Mouse (Mus musculus) hindbrain, embryonic 13.5 days (tissue): ENCODE data around the gene Pgd. TPM values are rescaled to one million over a fixed set of nuclear protein-coding genes. Genes with fewer than 3 reads are reported as not detected.

Source experiments
- ATAC-seq: fragments of 200-750 bp; cut with Nextera tagmentation; 2 replicates; pipeline ENCODE4 v1.8.0; 2017; ENCODE audit warnings: moderate TSS enrichment; ENCODE audit not compliant: low FRiP score
- H3K27ac ChIP-seq: fragments of 300-500 bp; sonication (generic); 2 replicates; pipeline ENCODE4 v1.5.1; 2015; ENCODE audit warnings: inconsistent platforms, mild to moderate bottlenecking, moderate library complexity
- H3K27me3 ChIP-seq: fragments of 300-500 bp; sonication (generic); 2 replicates; pipeline ENCODE4 v1.6.1; 2015; ENCODE audit warnings: mild to moderate bottlenecking, inconsistent platforms
- H3K36me3 ChIP-seq: fragments of 300-500 bp; sonication (generic); 2 replicates; pipeline ENCODE4 v1.6.1; 2015; ENCODE audit warnings: mild to moderate bottlenecking, inconsistent platforms
- H3K4me1 ChIP-seq: fragments of 300-500 bp; sonication (generic); replicated peaks from 2 replicates; pipeline ENCODE4 v1.6.1; 2015; ENCODE audit warnings: inconsistent platforms
- H3K4me2 ChIP-seq: fragments of 300-500 bp; sonication (generic); 2 replicates; pipeline ENCODE4 v1.6.1; 2015; ENCODE audit warnings: inconsistent platforms, mild to moderate bottlenecking, moderate library complexity
- H3K4me3 ChIP-seq: fragments of 300-500 bp; sonication (generic); 2 replicates; pipeline ENCODE4 v1.5.1; 2015; ENCODE audit warnings: mild to moderate bottlenecking, inconsistent platforms
- H3K9ac ChIP-seq: fragments of 300-500 bp; sonication (generic); 2 replicates; pipeline ENCODE4 v1.6.1; 2015; ENCODE audit warnings: mild to moderate bottlenecking, inconsistent platforms
- H3K9me3 ChIP-seq: fragments of 300-500 bp; sonication (generic); 2 replicates; pipeline ENCODE4 v1.6.1; 2016; ENCODE audit warnings: inconsistent platforms
- WGBS: fragments of 180-500 bp; shearing (Covaris S2); methylation state at CpG from one replicate; pipeline ENCODE4 v1.1.7; 2015; 5-methylcytosine and 5-hydroxymethylcytosine counted together
- polyA plus RNA-seq: library from polyadenylated mRNA; unstranded; fragments of >200 nt; fragmentation: Nextera tagmentation; extraction: Ambion mirVana; gene quantifications from 2 replicates; pipeline ENCODE4 v1.2.1, GENCODE M21; 2015

The Pgd gene
- polyA plus RNA-seq, 1 experiment from 2014 or later: 111 TPM

GRCm38 (mm10) chr4:149164150-149164549 lies 2.4 kb downstream of the Pgd start:
- no peaks in the 10 kb centered on the region for H3K27me3 ChIP-seq
- H3K4me3 ChIP-seq: no peak overlapping the region
- no peaks in the 10 kb centered on the region for H3K9me3 ChIP-seq
- H3K4me1 ChIP-seq: peaks cover 22% of the 10 kb centered on the region
- H3K9ac ChIP-seq: no peak overlapping the region
- 61% methylated on average over 5 of the region's 5 CpGs for WGBS
- no peak for ATAC-seq
- H3K36me3 ChIP-seq: peaks cover 44% of the 10 kb centered on the region
- H3K4me2 ChIP-seq: no peak overlapping the region
- no peak overlapping the region for H3K27ac ChIP-seq

DNA sequence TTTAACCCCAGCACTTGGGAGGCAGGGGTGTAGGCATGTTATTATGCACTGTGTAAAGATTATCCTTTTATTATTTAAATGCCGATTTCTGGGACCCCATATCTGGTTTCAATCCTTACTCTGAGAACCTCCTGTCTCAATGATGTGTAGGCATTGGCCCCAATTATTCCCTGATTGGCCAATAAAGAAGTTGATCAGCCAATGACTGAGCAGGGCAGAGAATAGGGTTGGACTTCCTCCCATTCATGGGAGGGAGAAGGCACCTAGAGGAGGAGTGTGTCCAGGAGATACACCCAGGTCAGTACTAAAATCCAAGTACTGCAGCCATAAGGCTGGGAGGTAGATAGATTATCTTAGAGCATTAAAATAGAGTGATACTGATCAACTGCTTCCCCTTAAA lies 3.4 kb downstream of the Pgd start:
- H3K9me3 ChIP-seq: no peaks in the 10 kb centered on the region
- no peak overlapping the region for H3K4me3 ChIP-seq
- H3K27ac ChIP-seq: no peak overlapping the region
- no peaks in the 10 kb centered on the region for H3K27me3 ChIP-seq
- ATAC-seq: no peak
- no peak overlapping the region for H3K9ac ChIP-seq
- peaks cover 53% of the 10 kb centered on the region for H3K36me3 ChIP-seq
- WGBS: 88% methylated on average over 1 of the region's 1 CpGs
- peaks cover 22% of the 10 kb centered on the region for H3K4me1 ChIP-seq
- no peak overlapping the region for H3K4me2 ChIP-seq

GRCm38 (mm10) chr4:149161166-149161565 lies 5.4 kb downstream of the Pgd start:
- Histone ChIP-seq H3K27ac (no peak overlapping the region), H3K4me3 (no peak overlapping the region), H3K4me1 (peaks cover 16% of the 10 kb centered on the region), H3K4me2 (no peak overlapping the region), H3K9ac (no peak overlapping the region), H3K27me3 (no peaks in the 10 kb centered on the region), H3K9me3 (no peaks in the 10 kb centered on the region), H3K36me3 (peaks cover 73% of the 10 kb centered on the region)
- WGBS: 94% methylated on average over 6 of the region's 6 CpGs
- ATAC-seq: no peak

DNA sequence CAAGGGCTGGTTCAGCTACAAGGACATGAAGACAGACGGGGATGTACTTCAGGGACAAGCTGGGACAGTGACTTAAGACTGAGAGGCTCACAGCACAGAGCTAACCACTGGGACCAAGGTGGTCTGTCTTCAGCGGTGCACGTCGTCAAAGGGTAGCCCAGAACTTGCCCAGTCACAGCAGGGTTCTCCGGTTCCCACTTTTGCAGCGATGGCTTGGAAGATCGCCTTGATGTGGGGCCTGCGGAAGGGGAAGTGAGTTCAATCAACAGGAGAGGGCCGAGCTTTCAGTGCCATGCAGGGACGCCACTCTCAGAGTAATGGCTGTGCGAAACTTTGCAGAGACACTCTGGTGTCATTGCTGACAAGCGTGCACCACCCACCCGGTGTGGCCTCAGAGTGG lies 6.7 kb downstream of the Pgd start:
- Histone ChIP-seq H3K27ac (no peak overlapping the region), H3K9ac (no peak overlapping the region), H3K4me1 (peaks cover 5% of the 10 kb centered on the region), H3K4me3 (no peak overlapping the region), H3K36me3 (peaks cover 86% of the 10 kb centered on the region), H3K9me3 (no peaks in the 10 kb centered on the region), H3K4me2 (no peak overlapping the region), H3K27me3 (no peaks in the 10 kb centered on the region)
- 91% methylated on average over 13 of the region's 13 CpGs for WGBS
- ATAC-seq: no peak

- H3K36me3 ChIP-seq: peaks cover 93% of the 10 kb centered on the region
- 97% methylated on average over 2 of the region's 2 CpGs for WGBS
Observed at GRCm38 (mm10) chr4:149159203-149159602, 7.4 kb downstream of the Pgd start.

DNA sequence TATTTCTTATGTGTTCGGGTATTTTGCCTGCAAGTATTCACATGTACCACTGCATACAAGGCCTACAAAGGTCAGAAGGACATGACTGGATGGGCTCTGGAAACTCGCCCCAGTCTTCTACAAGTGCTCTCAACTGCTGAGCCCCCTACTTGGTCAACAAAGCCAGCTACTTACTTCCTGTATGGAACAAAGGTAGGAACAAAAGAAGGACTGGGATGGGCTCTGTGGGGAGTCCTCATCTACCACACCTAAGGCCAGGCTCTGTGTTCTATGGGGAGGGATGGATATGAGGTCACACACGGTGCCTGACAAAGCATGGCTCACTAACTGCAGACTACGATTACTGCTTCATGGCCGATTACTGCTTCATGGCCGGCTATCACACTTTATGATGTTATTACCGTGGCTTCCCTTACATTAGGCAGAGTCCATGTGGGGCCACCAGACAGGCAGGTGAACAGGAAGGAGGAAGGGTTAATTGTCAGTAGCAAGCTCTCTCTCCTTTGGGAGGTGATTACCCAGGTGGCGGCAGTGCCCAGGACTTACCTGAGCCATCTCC lies 9.1 kb downstream of the Pgd start:
- H3K27ac ChIP-seq: no peak overlapping the region
- no peaks in the 10 kb centered on the region for H3K9me3 ChIP-seq
- H3K4me1 ChIP-seq: no peaks in the 10 kb centered on the region
- H3K9ac ChIP-seq: no peak overlapping the region
- H3K36me3 ChIP-seq: peaks cover 99% of the 10 kb centered on the region
- ATAC-seq: no peak
- H3K27me3 ChIP-seq: no peaks in the 10 kb centered on the region
- H3K4me2 ChIP-seq: no peak overlapping the region
- H3K4me3 ChIP-seq: no peak overlapping the region
- 94% methylated on average over 8 of the region's 8 CpGs for WGBS

More at GRCm38 (mm10) chr4:149159203-149159602, 7.4 kb downstream of the Pgd start:
- Histone ChIP-seq H3K27me3 (no peaks in the 10 kb centered on the region), H3K4me3 (no peak overlapping the region), H3K4me2 (no peak overlapping the region), H3K9me3 (no peaks in the 10 kb centered on the region), H3K9ac (no peak overlapping the region), H3K4me1 (0 out of 2 replicates have a peak, but pooled peaks cover 4% of the 10 kb centered on the region), H3K27ac (no peak overlapping the region)
- no peak for ATAC-seq

- H3K9ac ChIP-seq: no peak overlapping the region
- no peaks in the 10 kb centered on the region for H3K4me1 ChIP-seq
- no peak overlapping the region for H3K27ac ChIP-seq
- H3K36me3 ChIP-seq: peaks cover 99% of the 10 kb centered on the region
- no peaks in the 10 kb centered on the region for H3K9me3 ChIP-seq
- no peak overlapping the region for H3K4me3 ChIP-seq
- H3K27me3 ChIP-seq: no peaks in the 10 kb centered on the region
- H3K4me2 ChIP-seq: no peak overlapping the region
- ATAC-seq: no peak
- WGBS: 94% methylated on average over 6 of the region's 6 CpGs
Observed at GRCm38 (mm10) chr4:149155711-149156110, 10.9 kb downstream of the Pgd start.

DNA sequence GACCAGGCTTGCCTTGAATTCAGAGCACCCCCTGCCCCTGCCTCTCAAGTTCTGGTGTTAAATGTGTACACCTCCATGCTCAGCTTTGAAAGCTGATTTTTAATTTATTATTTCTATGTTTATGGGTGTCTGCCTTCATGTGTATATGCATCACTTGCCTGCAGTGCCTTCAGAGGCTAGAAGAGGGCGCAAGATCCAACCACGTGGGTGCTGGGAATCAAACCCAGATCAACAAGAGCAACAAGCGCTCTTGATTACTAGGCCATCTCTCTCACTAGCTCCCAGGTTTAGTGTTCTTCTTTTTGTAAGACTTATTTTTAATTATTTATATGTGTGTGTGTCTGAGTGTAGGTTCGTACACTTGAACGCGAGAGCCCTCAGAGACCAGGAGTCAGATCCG lies 11.7 kb downstream of the Pgd start:
- H3K27ac ChIP-seq: no peak overlapping the region
- ATAC-seq: no peak
- H3K27me3 ChIP-seq: no peaks in the 10 kb centered on the region
- H3K4me2 ChIP-seq: no peak overlapping the region
- H3K36me3 ChIP-seq: peaks cover 99% of the 10 kb centered on the region
- WGBS: 97% methylated on average over 7 of the region's 7 CpGs
- no peak overlapping the region for H3K9ac ChIP-seq
- no peaks in the 10 kb centered on the region for H3K4me1 ChIP-seq
- H3K4me3 ChIP-seq: no peak overlapping the region
- no peaks in the 10 kb centered on the region for H3K9me3 ChIP-seq

DNA sequence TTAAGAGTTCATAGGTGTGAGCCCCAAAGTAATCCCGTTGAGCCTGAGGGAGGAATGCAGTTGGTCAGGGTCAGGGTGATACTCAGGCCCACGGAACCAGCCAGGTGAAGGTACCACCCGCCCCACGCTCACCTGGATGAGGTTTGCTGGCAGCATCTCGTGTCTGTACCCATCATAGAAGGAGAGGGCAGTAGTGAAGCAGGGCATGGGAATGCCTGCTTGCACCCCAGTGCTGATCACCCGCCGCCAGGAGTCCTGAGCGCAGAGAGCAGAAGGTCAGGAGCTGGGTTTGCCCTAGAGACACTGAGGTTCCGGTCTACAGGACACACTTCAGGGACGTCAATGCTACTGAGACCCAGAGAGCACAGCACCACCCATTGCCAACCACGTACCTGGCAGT lies 15.8 kb downstream of the Pgd start:
- no peak overlapping the region for H3K4me3 ChIP-seq
- peaks cover 9% of the 10 kb centered on the region; the same call in 1 of the 2 replicates for H3K4me1 ChIP-seq
- no peak overlapping the region for H3K9ac ChIP-seq
- no peak overlapping the region for H3K27ac ChIP-seq
- ATAC-seq: no peak
- H3K27me3 ChIP-seq: no peaks in the 10 kb centered on the region
- WGBS: 94% methylated on average over 11 of the region's 11 CpGs
- H3K9me3 ChIP-seq: no peaks in the 10 kb centered on the region
- peaks cover 69% of the 10 kb centered on the region for H3K36me3 ChIP-seq
- no peak overlapping the region for H3K4me2 ChIP-seq

- 78% methylated on average over 11 of the region's 11 CpGs for WGBS
- Histone ChIP-seq H3K4me3 (no peak overlapping the region), H3K27ac (no peak overlapping the region), H3K4me1 (peaks cover 9% of the 10 kb centered on the region; the same call in 1 of the 2 replicates), H3K4me2 (no peak overlapping the region), H3K9ac (no peak overlapping the region), H3K9me3 (no peaks in the 10 kb centered on the region), H3K27me3 (no peaks in the 10 kb centered on the region), H3K36me3 (peaks cover 64% of the 10 kb centered on the region)
- ATAC-seq: no peak
Observed at GRCm38 (mm10) chr4:149150256-149150655, 16.3 kb downstream of the Pgd start.

GRCm38 (mm10) chr4:149149611-149150010 lies 17.0 kb downstream of the Pgd start:
- no peak overlapping the region for H3K4me3 ChIP-seq
- peaks cover 58% of the 10 kb centered on the region for H3K36me3 ChIP-seq
- H3K4me1 ChIP-seq: peaks cover 9% of the 10 kb centered on the region; the same call in 1 of the 2 replicates
- H3K9me3 ChIP-seq: no peaks in the 10 kb centered on the region
- no peak overlapping the region for H3K9ac ChIP-seq
- no peak for ATAC-seq
- 77% methylated on average over 7 of the region's 7 CpGs for WGBS
- peak overlapping the region; percentile 62 for H3K27ac ChIP-seq
- H3K4me2 ChIP-seq: no peak overlapping the region
- H3K27me3 ChIP-seq: no peaks in the 10 kb centered on the region

- Histone ChIP-seq H3K27ac (peak overlapping the region; percentile 62), H3K4me1 (peaks cover 10% of the 10 kb centered on the region; the same call in 1 of the 2 replicates), H3K36me3 (peaks cover 54% of the 10 kb centered on the region), H3K4me3 (no peak overlapping the region), H3K9ac (no peak overlapping the region), H3K4me2 (no peak overlapping the region), H3K27me3 (no peaks in the 10 kb centered on the region), H3K9me3 (no peaks in the 10 kb centered on the region)
- no peak for ATAC-seq
- 82% methylated on average over 9 of the region's 9 CpGs for WGBS
Observed at GRCm38 (mm10) chr4:149149196-149149595, 17.4 kb downstream of the Pgd start.

- 84% methylated on average over 4 of the region's 4 CpGs for WGBS
- H3K27ac ChIP-seq: no peak overlapping the region
- no peak overlapping the region for H3K4me2 ChIP-seq
- peaks cover 42% of the 10 kb centered on the region for H3K36me3 ChIP-seq
- no peak overlapping the region for H3K9ac ChIP-seq
- no peaks in the 10 kb centered on the region for H3K9me3 ChIP-seq
- H3K27me3 ChIP-seq: no peaks in the 10 kb centered on the region
- peaks cover 10% of the 10 kb centered on the region; the same call in 1 of the 2 replicates for H3K4me1 ChIP-seq
- no peak overlapping the region for H3K4me3 ChIP-seq
- no peak for ATAC-seq
Observed at GRCm38 (mm10) chr4:149148084-149148483, 18.5 kb downstream of the Pgd start.
